Mouse (Mus musculus) effector memory CD4-positive, alpha-beta T cell, adult 7 months (primary cell): Measurements from ENCODE around the gene Cox7a2l. TPM values are rescaled to one million over a fixed set of nuclear protein-coding genes. Genes with fewer than 3 reads are reported as not detected.

Experiments
- polyA plus RNA-seq: library from polyadenylated mRNA; unstranded; fragments of 100-300 nt; shearing (Covaris generic); gene quantifications from one replicate; pipeline ENCODE4 v1.2.1, GENCODE M21; 2017

Cox7a2l gene
- polyA plus RNA-seq = 169 TPM

DNA sequence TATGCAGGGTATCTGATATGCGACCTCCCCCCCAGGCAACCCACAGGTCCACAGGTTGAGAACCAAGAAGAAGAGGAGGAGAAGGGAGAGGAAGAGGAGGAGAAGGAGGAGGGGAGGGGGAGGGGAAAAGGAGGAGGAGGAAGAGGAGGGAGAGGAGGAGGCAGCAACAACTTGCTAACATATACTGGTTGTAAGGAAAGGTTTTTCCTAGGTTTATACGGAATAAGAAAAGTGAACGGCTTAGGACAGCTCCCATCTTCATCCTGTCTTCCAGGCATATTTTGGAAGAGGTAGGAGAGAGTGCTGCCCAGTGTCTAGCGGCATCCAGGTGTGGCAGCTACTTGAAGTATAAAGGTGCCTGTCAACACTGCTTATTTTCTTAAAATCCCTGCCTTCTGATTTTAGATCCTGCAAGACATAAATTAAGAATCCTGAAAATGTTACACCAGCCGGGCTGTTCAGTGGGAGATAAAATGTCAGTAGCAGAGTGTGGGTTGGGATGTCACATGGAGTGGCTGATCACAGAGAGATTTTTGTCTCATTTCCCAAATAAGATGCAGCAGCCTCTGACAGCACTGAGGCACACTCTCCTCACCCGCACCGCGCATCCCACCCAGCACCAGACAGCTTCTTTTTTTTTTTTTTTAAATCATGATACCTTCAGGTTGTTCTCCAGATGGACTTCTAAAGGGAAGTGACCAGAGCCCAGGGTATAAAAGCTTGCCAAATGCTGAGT, at the start of gene Cox7a2l:
Gene Cox7a2l (minus strand): TSS at position 51 of the 736 bp plus-strand sequence.

Other genes with a start within 250 kb of the Cox7a2l start
- 50.6 TPM for gene Eml4, start 166.4 kb downstream of the Cox7a2l start, polyA plus RNA-seq
- 0.40 TPM for gene Kcng3, start 114.6 kb upstream of the Cox7a2l start, polyA plus RNA-seq
- gene Mta3, start 188.8 kb upstream of the Cox7a2l start, polyA plus RNA-seq = 97.6 TPM